Mouse (Mus musculus): ENCODE measurements at regions not wholly inside any gene's neighbourhood (a gene's known extent, or its start where the extent isn't known, plus 50 kb on each side); places are given as distances from the start of the nearest gene placed in this dataset.

GRCm38 (mm10) chr10:95003621-95004020 is 59.0 kb upstream of the Plxnc1 start:
- Histone ChIP-seq H3K27ac (ENCODE audit: insufficient read depth, low read length) (no peak overlapping the region), H3K4me3 (ENCODE audit: insufficient read depth, low read length) (no peak overlapping the region), H3K4me1 (ENCODE audit: control insufficient read depth, insufficient read depth, low read length) (no peaks in the 10 kb centered on the region)
- no peak for TF ChIP-seq CTCF (IDR thresholded peaks at IDR 0.05; ENCODE audit: extremely low read depth, insufficient read depth, low read length)
- TF ChIP-seq POLR2A (IDR thresholded peaks at IDR 0.05; ENCODE audit: extremely low read depth, insufficient read depth, low read length), result no peak

GRCm38 (mm10) chr10:95001650-95002049 is 57.0 kb upstream of the Plxnc1 start:
- Histone ChIP-seq H3K4me1 (ENCODE audit: control insufficient read depth, insufficient read depth, low read length) (no peaks in the 10 kb centered on the region), H3K27ac (ENCODE audit: insufficient read depth, low read length) (no peak overlapping the region), H3K4me3 (ENCODE audit: insufficient read depth, low read length) (no peak overlapping the region)
- no peak for TF ChIP-seq POLR2A (IDR thresholded peaks at IDR 0.05; ENCODE audit: extremely low read depth, insufficient read depth, low read length)
- no peak for TF ChIP-seq CTCF (IDR thresholded peaks at IDR 0.05; ENCODE audit: extremely low read depth, insufficient read depth, low read length)

GRCm38 (mm10) chr10:94999716-95000115 is 55.1 kb upstream of the Plxnc1 start:
- TF ChIP-seq CTCF (IDR thresholded peaks at IDR 0.05; ENCODE audit: extremely low read depth, insufficient read depth, low read length) (no peak), POLR2A (IDR thresholded peaks at IDR 0.05; ENCODE audit: extremely low read depth, insufficient read depth, low read length) (no peak)
- Histone ChIP-seq H3K27ac (ENCODE audit: insufficient read depth, low read length) (no peak overlapping the region), H3K4me1 (ENCODE audit: control insufficient read depth, insufficient read depth, low read length) (no peaks in the 10 kb centered on the region), H3K4me3 (ENCODE audit: insufficient read depth, low read length) (no peak overlapping the region)

Measured in cortical plate, adult 2 months (tissue).